Mouse (Mus musculus): ENCODE data around the gene Sorbs1.

Gene Sorbs1

DNA sequence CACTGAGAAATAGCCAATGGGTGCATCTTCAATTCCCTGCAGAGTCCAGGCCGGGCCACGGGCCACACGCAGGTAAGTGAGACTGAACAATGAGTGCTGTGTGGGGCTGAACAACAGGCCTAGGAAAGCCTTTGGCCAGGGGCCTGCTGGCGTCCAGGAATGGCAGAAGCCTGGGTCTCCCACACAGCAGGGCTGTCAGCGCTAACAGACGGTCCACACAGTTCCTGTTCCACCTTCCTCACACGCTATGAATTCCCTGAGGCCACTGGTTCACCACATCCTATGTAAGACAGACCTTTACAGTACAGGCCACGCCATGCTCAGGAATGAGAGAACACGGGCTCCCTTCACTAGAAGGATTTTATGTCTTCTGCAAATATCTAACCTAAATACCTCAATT, 103.5 kb downstream of the Sorbs1 start:
- DNase-seq (ENCODE audit: inconsistent age in 2 of 2, low spot score in 1 of 2) = no peak

DNA sequence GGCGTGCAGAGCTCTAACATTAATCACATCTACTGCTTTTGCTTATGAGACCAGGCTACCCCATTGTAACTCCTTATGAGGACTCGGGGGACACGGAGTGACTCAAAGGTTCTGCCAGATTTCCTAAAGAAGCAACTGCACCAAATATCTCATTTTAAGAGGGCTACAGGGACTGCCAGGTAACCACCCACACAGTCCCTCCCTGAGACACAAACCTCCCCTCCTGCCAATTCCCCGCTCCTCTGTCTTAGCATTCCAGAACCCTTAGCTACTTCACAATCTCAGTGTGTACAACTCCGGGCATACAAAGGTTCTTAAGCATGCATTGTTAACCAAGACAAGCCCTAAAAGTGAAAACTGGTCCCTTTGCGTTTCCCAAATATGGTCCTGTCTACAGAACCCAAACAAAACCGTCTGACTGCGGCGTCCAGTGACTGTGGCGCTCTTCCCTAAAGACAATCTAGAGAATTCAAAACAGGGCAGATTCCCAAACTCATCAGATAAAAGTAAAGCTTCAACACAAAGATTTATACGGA, 104.0 kb downstream of the Sorbs1 start:
- no peak for DNase-seq (ENCODE audit: inconsistent age in 2 of 2, low spot score in 1 of 2)

DNA sequence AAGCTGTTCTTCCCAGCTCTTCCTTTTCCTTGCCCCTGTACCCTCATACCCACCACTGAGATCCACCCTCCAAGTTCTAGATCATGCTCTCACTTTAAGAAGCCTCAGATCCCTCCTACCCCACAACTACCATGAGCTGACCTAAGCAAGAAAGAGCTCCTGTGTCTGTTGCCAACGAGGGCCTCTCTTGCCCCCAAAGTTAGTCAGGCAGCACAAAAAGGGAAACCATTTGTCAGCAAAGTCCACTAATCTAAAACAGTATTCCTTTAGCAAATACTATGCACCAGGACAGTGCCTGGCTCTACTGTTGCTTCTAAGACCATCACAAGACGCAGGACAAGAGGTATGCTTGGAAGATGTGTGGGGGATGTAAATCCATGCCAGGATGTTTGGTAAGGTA, 106.4 kb downstream of the Sorbs1 start:
- no peak for DNase-seq (ENCODE audit: inconsistent age in 2 of 2, low spot score in 1 of 2)

- no peak for DNase-seq (ENCODE audit: inconsistent age in 2 of 2, low spot score in 1 of 2)
These were observed 106.9 kb downstream of the Sorbs1 start for GRCm38 (mm10) chr19:40406661-40407060.

GRCm38 (mm10) chr19:40405808-40406207, 107.8 kb downstream of the Sorbs1 start:
- peak in 1 of 2 experiments; percentile 50 for DNase-seq (ENCODE audit: inconsistent age in 2 of 2, low spot score in 1 of 2)

DNA sequence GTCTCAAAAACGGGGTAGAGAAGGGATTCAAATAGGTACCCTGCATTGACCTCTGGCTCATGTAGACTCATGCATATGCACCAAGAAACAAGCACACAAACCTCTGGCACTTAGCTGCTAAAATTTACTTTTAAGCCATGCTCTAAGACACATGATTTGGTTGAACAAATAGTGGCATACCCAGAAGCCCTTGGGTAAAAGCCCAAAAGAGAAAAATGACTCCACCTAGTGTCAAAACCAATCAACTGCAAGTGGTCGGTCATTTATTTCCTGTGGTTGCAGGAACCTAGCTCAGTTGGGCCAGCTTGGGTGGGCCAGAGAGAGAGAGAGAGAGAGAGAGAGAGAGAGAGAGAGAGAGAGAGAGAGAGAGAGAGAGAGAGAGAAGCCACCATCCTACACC, 109.0 kb downstream of the Sorbs1 start:
- DNase-seq (ENCODE audit: inconsistent age in 2 of 2, low spot score in 1 of 2) = peak in 1 of 2 experiments; percentile 73

DNA sequence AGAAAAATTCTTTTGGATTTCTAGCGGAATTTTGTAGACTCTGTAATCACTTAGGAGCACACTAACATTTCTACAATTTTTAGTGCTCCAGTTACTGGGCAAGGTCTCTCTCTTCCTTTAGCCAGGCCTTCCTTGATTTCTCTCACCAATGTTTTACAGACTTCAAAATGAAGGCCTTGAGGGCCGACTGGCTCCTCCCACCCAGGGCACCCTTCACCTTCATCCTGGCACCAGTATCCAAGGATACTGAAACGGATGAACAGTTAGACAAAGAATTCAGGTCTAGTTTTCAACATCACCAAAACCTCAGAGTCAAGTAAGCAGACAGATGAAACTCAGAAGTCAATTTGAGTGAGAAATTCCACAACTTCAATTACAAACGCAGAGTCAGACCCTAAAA, 109.6 kb downstream of the Sorbs1 start:
- DNase-seq (ENCODE audit: inconsistent age in 2 of 2, low spot score in 1 of 2) = peak in 1 of 2 experiments; percentile 57

GRCm38 (mm10) chr19:40402155-40402963, 111.2 kb downstream of the Sorbs1 start:
- DNase-seq (ENCODE audit: inconsistent age in 2 of 2, low spot score in 1 of 2) = peak in 1 of 2 experiments; percentile 42

DNA sequence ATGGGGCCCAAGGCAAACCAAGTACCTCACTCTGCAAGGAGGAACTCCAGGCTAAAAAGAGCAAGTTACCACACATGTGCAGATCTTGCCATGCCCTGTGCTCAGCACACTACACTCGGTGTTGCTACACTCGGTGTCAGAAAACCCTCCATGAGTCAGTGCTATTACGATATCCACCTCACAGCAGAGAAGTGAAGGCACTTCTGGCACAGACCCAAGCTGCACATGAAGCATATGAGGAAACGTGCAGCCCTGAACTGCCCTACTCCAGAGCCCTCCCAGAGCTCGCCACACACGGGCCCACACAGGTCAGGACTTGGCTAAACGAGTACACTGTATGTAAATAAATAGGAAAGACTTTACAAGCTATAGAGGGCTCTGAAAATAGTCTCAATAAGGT, 112.4 kb downstream of the Sorbs1 start:
- DNase-seq (ENCODE audit: inconsistent age in 2 of 2, low spot score in 1 of 2) = peak; percentile 31 to 88

DNA sequence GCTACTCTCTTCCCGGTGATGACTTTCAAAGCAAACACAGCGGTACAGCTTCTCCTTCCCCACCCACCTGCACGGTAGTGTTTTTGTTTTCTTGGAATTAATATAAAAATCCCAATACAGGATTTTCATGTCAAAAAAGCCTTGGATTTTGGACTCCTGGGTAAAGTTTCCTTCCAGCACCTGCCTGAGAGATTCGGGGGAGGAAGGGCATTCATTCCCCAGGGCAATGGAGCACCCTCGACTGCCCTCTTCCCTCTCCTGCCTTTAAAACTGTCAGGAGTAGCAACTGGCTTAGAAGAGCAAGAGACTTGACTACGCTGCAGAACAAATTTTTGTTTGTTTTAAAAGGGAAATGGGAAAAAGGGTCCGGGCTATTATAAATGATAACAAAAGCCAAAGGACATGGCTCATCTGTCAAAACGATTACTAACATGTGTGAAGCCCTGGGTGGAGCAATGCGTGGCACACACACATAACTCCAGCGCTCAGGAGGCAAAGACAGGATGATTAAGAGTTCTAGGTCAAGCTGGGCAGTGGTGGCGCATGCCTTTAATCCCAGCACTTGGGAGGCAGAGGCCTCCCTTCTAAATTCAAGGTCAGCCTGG, 113.1 kb downstream of the Sorbs1 start:
- DNase-seq (ENCODE audit: inconsistent age in 2 of 2, low spot score in 1 of 2) = no peak

GRCm38 (mm10) chr19:40395757-40396661, 117.6 kb downstream of the Sorbs1 start:
- DNase-seq (ENCODE audit: inconsistent age in 2 of 2, low spot score in 1 of 2) = peak in 1 of 2 experiments; percentile 37

GRCm38 (mm10) chr19:40395321-40395695, 118.3 kb downstream of the Sorbs1 start:
- DNase-seq (ENCODE audit: inconsistent age in 2 of 2, low spot score in 1 of 2) = peak in 1 of 2 experiments; percentile 35

DNA sequence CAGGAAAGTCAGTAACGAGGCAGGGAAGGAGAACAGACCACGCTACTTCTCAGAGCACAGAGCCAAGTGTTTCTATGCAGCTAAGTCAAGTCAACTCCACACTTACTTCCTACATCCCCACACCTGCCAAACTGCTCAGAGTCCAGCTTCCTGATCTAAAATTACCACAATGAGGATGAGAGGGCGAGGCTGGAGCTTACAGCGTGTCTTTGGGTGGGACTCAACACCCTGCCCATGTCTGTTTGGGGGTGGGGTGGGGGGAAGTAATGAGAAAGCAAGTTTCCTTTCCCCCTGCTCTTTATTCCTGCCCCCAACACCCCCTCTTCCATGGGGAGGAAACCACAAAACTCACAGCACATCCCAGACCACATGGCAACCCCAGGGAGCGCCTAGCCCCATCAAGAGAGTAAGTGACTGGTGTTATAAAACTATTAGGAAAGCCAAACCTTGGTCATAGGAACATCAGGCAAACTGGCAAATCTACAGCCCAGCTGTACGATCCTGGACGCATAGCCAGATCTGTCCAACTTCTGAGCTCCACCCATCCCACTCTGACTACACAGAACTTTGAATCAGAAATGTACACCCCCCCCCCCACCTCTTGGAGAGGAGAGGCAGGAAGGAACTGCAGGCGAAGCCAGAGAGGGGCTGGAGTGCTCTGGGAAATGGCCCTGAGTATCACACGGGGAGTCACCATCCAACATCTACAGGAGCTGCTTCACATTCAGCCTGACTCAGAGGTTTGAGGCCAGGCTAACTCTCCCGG, 118.8 kb downstream of the Sorbs1 start:
- DNase-seq (ENCODE audit: inconsistent age in 2 of 2, low spot score in 1 of 2) = peak in 1 of 2 experiments; percentile 43

DNA sequence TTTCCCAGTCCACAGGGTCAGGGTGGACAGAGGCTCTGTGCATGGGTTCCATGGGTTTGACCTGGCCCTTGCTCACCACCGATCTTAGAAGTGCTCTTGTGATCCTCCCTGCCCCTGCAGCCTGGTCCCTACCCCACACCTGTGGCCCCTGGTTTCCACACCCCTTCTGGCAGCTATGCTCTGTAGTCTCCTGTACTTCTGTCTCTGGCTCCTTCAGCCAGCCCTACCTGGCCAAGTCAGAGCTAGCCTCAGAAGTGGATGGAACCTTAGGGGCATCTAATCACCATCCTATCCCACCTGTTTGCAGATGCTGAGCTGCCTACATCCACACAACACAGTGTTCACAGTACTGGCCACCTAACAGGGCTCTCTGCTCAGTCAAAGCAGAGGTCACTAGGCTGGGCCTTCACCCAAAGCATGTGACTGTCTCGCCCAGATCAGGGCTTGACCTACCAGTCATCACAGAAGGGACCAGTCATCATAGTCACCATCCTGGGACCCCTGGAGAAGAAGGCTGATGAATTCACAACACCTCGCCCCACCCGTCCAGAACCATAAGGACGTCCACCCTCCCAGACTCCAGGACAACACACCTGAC, 120.7 kb downstream of the Sorbs1 start:
- peak in 1 of 2 experiments; percentile 25 for DNase-seq (ENCODE audit: inconsistent age in 2 of 2, low spot score in 1 of 2)

GRCm38 (mm10) chr19:40391469-40391868, 122.1 kb downstream of the Sorbs1 start:
- DNase-seq (ENCODE audit: inconsistent age in 2 of 2, low spot score in 1 of 2) = peak; percentile 77 to 94

GRCm38 (mm10) chr19:40386916-40387315, 126.7 kb downstream of the Sorbs1 start:
- peak in 1 of 2 experiments; percentile 68 for DNase-seq (ENCODE audit: inconsistent age in 2 of 2, low spot score in 1 of 2)

DNA sequence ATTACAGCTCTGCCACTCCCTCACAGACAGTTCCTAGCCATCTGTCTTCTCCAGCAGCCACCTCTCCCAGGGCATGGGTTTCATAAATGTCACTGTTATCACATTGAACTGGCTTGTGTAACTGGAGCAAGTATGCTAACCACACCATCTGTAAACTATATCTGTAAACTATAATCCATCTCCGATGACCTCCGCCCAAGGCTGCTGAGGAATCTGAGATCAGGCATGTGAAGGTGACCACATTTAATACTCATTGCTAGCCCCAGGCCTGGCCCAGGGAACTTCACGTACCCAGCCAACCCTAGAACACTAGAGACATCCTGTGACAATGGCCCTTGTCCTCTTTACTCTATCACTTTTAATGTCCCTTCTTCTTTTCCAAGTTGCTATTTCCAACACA, 128.2 kb downstream of the Sorbs1 start:
- DNase-seq (ENCODE audit: inconsistent age in 2 of 2, low spot score in 1 of 2) = no peak

DNA sequence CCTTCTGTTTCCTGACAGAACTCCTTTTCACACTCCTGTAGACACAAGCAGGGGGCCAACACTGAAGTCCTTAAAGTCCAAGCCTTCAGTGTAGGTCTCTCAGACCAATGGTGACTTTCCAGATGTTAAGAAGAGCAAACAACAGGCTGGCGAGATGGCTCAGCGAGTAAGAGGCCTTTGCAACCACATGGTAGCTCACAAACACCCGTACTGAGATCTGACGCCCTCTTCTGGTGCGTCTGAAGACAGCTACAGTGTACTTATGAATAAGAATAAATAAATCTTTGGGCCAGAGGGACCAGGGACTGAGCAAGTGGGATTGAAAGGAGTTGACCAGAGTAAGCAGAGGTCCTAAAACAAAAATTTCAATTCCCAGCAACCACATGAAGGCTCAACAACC, 129.6 kb downstream of the Sorbs1 start:
- peak in 1 of 2 experiments; percentile 68 for DNase-seq (ENCODE audit: inconsistent age in 2 of 2, low spot score in 1 of 2)

- DNase-seq (ENCODE audit: inconsistent age in 2 of 2, low spot score in 1 of 2) = no peak
These were observed 132.9 kb downstream of the Sorbs1 start for GRCm38 (mm10) chr19:40380656-40381055.

GRCm38 (mm10) chr19:40380005-40380404, 133.6 kb downstream of the Sorbs1 start:
- no peak for DNase-seq (ENCODE audit: inconsistent age in 2 of 2, low spot score in 1 of 2)
